Mouse (Mus musculus) liver, embryonic 14.5 days (tissue): ENCODE measurements around the gene Cxcl9. TPM values are rescaled to one million over a fixed set of nuclear protein-coding genes. Genes with fewer than 3 reads are reported as not detected.

Source experiments
- ATAC-seq: fragments of 200-750 bp; cut with Nextera tagmentation; 2 replicates; pipeline ENCODE4 v1.8.0; 2017; ENCODE audit warnings: moderate number of reproducible peaks, mild to moderate bottlenecking, moderate library complexity; ENCODE audit not compliant: insufficient read depth
- DNase-seq, 3 experiments: peaks; one replicate each; pipeline ENCODE4 v3.0.0-alpha.2; 2012 to 2013; ENCODE audit warnings: low read depth in 3 of 3, low spot score in 3 of 3
- H3K27ac ChIP-seq: fragments of 300-500 bp; sonication (generic); 2 replicates; pipeline ENCODE4 v1.5.1; 2014; ENCODE audit warnings: moderate library complexity, mild to moderate bottlenecking, control low read depth, inconsistent platforms
- H3K27me3 ChIP-seq: fragments of 300-500 bp; sonication (generic); 2 replicates; pipeline ENCODE4 v1.6.1; 2014; ENCODE audit warnings: mild to moderate bottlenecking, low read length, moderate library complexity; ENCODE audit not compliant: control insufficient read depth, insufficient read depth
- H3K36me3 ChIP-seq: fragments of 300-500 bp; sonication (generic); replicated peaks from 2 replicates; pipeline ENCODE4 v1.6.1; 2014; ENCODE audit warnings: low read depth; ENCODE audit not compliant: control insufficient read depth, insufficient read depth
- H3K4me1 ChIP-seq, 2 experiments: fragments of 200-500 bp in 1 of 2; fragments of 300-500 bp in 1 of 2; sonication (generic) in 1 of 2; replicated peaks; 2 replicates each; pipeline ENCODE4 v1.6.1; 2012 to 2014; ENCODE audit warnings: antibody characterized with exemption in 1 of 2, inconsistent platforms in 1 of 2, low read length in 1 of 2; ENCODE audit not compliant: control insufficient read depth in 2 of 2, insufficient read depth in 2 of 2
- H3K4me2 ChIP-seq: fragments of 300-500 bp; sonication (generic); 2 replicates; pipeline ENCODE4 v1.6.1; 2014; ENCODE audit warnings: low read depth, mild to moderate bottlenecking, control low read depth, moderate library complexity
- H3K4me3 ChIP-seq, 2 experiments: fragments of 200-500 bp in 1 of 2; fragments of 300-500 bp in 1 of 2; sonication (generic) in 1 of 2; 2 replicates each; pipeline ENCODE4 v1.5.1; 2012 to 2014; ENCODE audit warnings: low read depth in 2 of 2, low read length in 2 of 2, mild to moderate bottlenecking in 2 of 2, control low read depth in 1 of 2, inconsistent platforms in 1 of 2, moderate library complexity in 1 of 2; ENCODE audit not compliant: insufficient read depth in 1 of 2
- H3K9ac ChIP-seq: fragments of 300-500 bp; sonication (generic); replicated peaks from 2 replicates; pipeline ENCODE4 v1.6.1; 2014; ENCODE audit warnings: mild to moderate bottlenecking, control low read depth, moderate library complexity
- H3K9me3 ChIP-seq: fragments of 300-500 bp; sonication (generic); 2 replicates; pipeline ENCODE4 v1.6.1; 2016; ENCODE audit warnings: low read length, mixed read lengths; ENCODE audit not compliant: control insufficient read depth
- CTCF ChIP-seq: IDR thresholded peaks from 2 replicates; pipeline ENCODE4 v1.5.1; 2016; ENCODE audit warnings: antibody characterized with exemption, low read depth, control low read depth
- EP300 ChIP-seq: IDR thresholded peaks from 2 replicates; pipeline ENCODE4 v1.6.1; 2016; ENCODE audit warnings: antibody characterized with exemption, low read depth
- WGBS: fragments of 180-500 bp; shearing (Covaris S2); extraction: QIAGEN DNeasy Blood & Tissue Kit; methylation state at CpG from one replicate; pipeline ENCODE4 v1.1.7; 2014; ENCODE audit not compliant: insufficient replicate concordance; 5-methylcytosine and 5-hydroxymethylcytosine counted together
- polyA plus RNA-seq, 2 experiments: library from polyadenylated mRNA; depleted of rRNA in 1 of 2; stranded (reverse) in 1 of 2; unstranded in 1 of 2; fragments of >200 nt; fragmentation: Nextera tagmentation in 1 of 2; extraction: Ambion mirVana in 1 of 2; gene quantifications; 2 replicates each; pipeline versions ENCODE4 v1.2.1 to v1.2.3; 2012 to 2014

Cxcl9 gene
- polyA plus RNA-seq (2012; rRNA removed) (0.06 TPM in 1 of 2 replicates, not detected in the other), polyA plus RNA-seq (2014; fragmentation: Nextera tagmentation; extraction: Ambion mirVana) (0.20 TPM in 1 of 2 replicates, not detected in the other)

- Histone ChIP-seq H3K27me3 (no peaks in the 10 kb centered on the region; the same call in 1 of the 2 replicates), H3K4me3 (no peak within 1 kb of the TSS), H3K4me2 (no peak within 1 kb of the TSS), H3K9ac (no peak within 1 kb of the TSS), H3K27ac (no peak within 1 kb of the TSS), H3K9me3 (no peaks in the 10 kb centered on the region), H3K4me1 (no peaks in the 10 kb centered on the region), H3K36me3 (no peaks in the 10 kb centered on the region)
- ATAC-seq (no peak), DNase-seq (no peak)
- TF ChIP-seq CTCF (no peak), EP300 (no peak)
- WGBS: 57% methylated on average over 7 of the region's 7 CpGs
Measured at GRCm38 (mm10) chr5:92327929-92328328, at the start of gene Cxcl9. Gene Cxcl9, minus strand, starts transcription at chr5:92328079.

- H3K9me3 ChIP-seq: no peaks in the 10 kb centered on the region
- 53% methylated on average over 13 of the region's 13 CpGs for WGBS
- no peaks in the 10 kb centered on the region for H3K36me3 ChIP-seq
- H3K27me3 ChIP-seq: no peaks in the 10 kb centered on the region
- no peak overlapping the region for H3K4me2 ChIP-seq
- no peak overlapping the region for H3K9ac ChIP-seq
- no peak overlapping the region for H3K27ac ChIP-seq
- no peak overlapping the region for H3K4me3 ChIP-seq
- DNase-seq (no peak), ATAC-seq (no peak)
- TF ChIP-seq CTCF: no peak
- no peak for TF ChIP-seq EP300
- peaks cover 0 to 18% of the 10 kb centered on the region in 2 experiments; a peak in 2 of 4 replicates for H3K4me1 ChIP-seq
Measured at GRCm38 (mm10) chr5:92376795-92377405, 49.0 kb upstream of the Cxcl9 start.

GRCm38 (mm10) chr5:92375368-92375767, 47.5 kb upstream of the Cxcl9 start:
- TF ChIP-seq EP300: no peak
- TF ChIP-seq CTCF: no peak
- Histone ChIP-seq H3K27ac (no peak overlapping the region), H3K36me3 (no peaks in the 10 kb centered on the region), H3K27me3 (no peaks in the 10 kb centered on the region), H3K4me2 (peak overlapping the region; percentile 34), H3K4me1 (peaks cover 0 to 25% of the 10 kb centered on the region in 2 experiments; a peak in 3 of 4 replicates), H3K4me3 (no peak overlapping the region), H3K9ac (no peak overlapping the region), H3K9me3 (no peaks in the 10 kb centered on the region)
- ATAC-seq (peak; percentile 33; the same call in 1 of the 2 replicates), DNase-seq (no peak)
- 29% methylated on average over 17 of the region's 17 CpGs for WGBS

- DNase-seq (no peak), ATAC-seq (peak; percentile 42)
- Histone ChIP-seq H3K4me2 (peak overlapping the region; percentile 34), H3K9me3 (no peaks in the 10 kb centered on the region), H3K27ac (no peak overlapping the region), H3K4me1 (peaks cover 0 to 27% of the 10 kb centered on the region in 2 experiments; a peak in 3 of 4 replicates), H3K4me3 (no peak overlapping the region), H3K36me3 (no peaks in the 10 kb centered on the region), H3K9ac (no peak overlapping the region), H3K27me3 (no peaks in the 10 kb centered on the region)
- TF ChIP-seq CTCF (peak; percentile 27), EP300 (no peak)
- WGBS: 18% methylated on average over 6 of the region's 6 CpGs
Measured at GRCm38 (mm10) chr5:92374721-92375142, 46.9 kb upstream of the Cxcl9 start.

- Histone ChIP-seq H3K4me1 (peaks cover 0 to 34% of the 10 kb centered on the region in 2 experiments; a peak in 3 of 4 replicates), H3K9me3 (no peaks in the 10 kb centered on the region), H3K27ac (no peak overlapping the region), H3K4me2 (no peak overlapping the region), H3K27me3 (no peaks in the 10 kb centered on the region), H3K4me3 (no peak overlapping the region), H3K9ac (no peak overlapping the region), H3K36me3 (no peaks in the 10 kb centered on the region)
- no peak for TF ChIP-seq EP300
- TF ChIP-seq CTCF: no peak
- 15% methylated on average over 2 of the region's 2 CpGs for WGBS
- DNase-seq (no peak), ATAC-seq (no peak)
Measured at GRCm38 (mm10) chr5:92372605-92373004, 44.7 kb upstream of the Cxcl9 start.
